Mouse (Mus musculus) neural tube, embryonic 14.5 days (tissue): ENCODE data around the gene Cachd1. TPM values are rescaled to one million over a fixed set of nuclear protein-coding genes. Genes with fewer than 3 reads are reported as not detected.

Experiments used
- ATAC-seq: fragments of 200-750 bp; cut with Nextera tagmentation; 2 replicates; pipeline ENCODE4 v1.8.0; 2017; ENCODE audit warnings: low read depth, mild to moderate bottlenecking, moderate TSS enrichment, moderate library complexity
- H3K27ac ChIP-seq: fragments of 300-500 bp; sonication (generic); 2 replicates; pipeline ENCODE4 v1.5.1; 2014; ENCODE audit warnings: low read depth, mild to moderate bottlenecking, control low read depth, low read length, moderate library complexity, mixed read lengths
- H3K27me3 ChIP-seq: fragments of 300-500 bp; sonication (generic); 2 replicates; pipeline ENCODE4 v1.6.1; 2014; ENCODE audit warnings: low read length; ENCODE audit not compliant: control insufficient read depth, insufficient read depth
- H3K36me3 ChIP-seq: fragments of 300-500 bp; sonication (generic); 2 replicates; pipeline ENCODE4 v1.6.1; 2014; ENCODE audit warnings: low read length, mixed read lengths; ENCODE audit not compliant: control insufficient read depth, insufficient read depth
- H3K4me1 ChIP-seq: fragments of 300-500 bp; sonication (generic); 2 replicates; pipeline ENCODE4 v1.6.1; 2014; ENCODE audit warnings: low read length; ENCODE audit not compliant: control insufficient read depth, insufficient read depth
- H3K4me2 ChIP-seq: fragments of 300-500 bp; sonication (generic); 2 replicates; pipeline ENCODE4 v1.6.1; 2014; ENCODE audit warnings: mild to moderate bottlenecking, low read depth, low read length, control low read depth
- H3K4me3 ChIP-seq: fragments of 300-500 bp; sonication (generic); 2 replicates; pipeline ENCODE4 v1.5.1; 2014; ENCODE audit warnings: low read depth, low read length, control low read depth, mixed read lengths
- H3K9ac ChIP-seq: fragments of 300-500 bp; sonication (generic); replicated peaks from 2 replicates; pipeline ENCODE4 v1.6.1; 2014; ENCODE audit warnings: low read depth, mild to moderate bottlenecking, control low read depth, low read length, mixed read lengths
- H3K9me3 ChIP-seq: fragments of 300-500 bp; sonication (generic); 2 replicates; pipeline ENCODE4 v1.6.1; 2016; ENCODE audit warnings: low read length; ENCODE audit not compliant: control insufficient read depth
- WGBS: fragments of 180-500 bp; shearing (Covaris S2); extraction: QIAGEN DNeasy Blood & Tissue Kit; methylation state at CpG from one replicate; pipeline ENCODE4 v1.1.7; 2014; 5-methylcytosine and 5-hydroxymethylcytosine counted together
- polyA plus RNA-seq: library from polyadenylated mRNA; unstranded; fragments of >200 nt; fragmentation: Nextera tagmentation; extraction: Ambion mirVana; gene quantifications from 2 replicates; pipeline ENCODE4 v1.2.1, GENCODE M21; 2014

Gene Cachd1
- polyA plus RNA-seq, 1 experiment from 2014 or later: 15.3 TPM

DNA sequence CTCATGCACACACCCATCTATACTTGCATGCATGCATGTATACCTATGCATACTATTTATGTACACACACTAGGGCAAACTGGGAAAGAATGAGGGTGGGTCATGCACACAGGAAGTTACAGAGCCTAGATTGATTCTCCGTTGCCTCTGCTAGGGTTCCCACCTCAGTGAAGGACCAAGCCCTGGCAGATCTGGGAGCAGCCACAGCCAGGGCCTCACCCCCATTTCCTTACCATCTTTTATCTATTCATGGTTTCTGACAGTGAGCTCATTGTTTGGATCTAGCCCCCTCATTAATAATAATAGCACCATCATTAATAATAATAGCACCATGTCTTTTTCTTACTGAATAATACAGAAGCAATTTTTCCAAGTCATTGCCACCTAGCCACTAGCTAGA is 143.9 kb downstream of the Cachd1 start:
- H3K27ac ChIP-seq: no peak overlapping the region
- ATAC-seq: no peak
- 54% methylated on average over 1 of the region's 1 CpGs for WGBS
- H3K27me3 ChIP-seq: no peaks in the 10 kb centered on the region
- H3K4me1 ChIP-seq: no peaks in the 10 kb centered on the region
- H3K4me2 ChIP-seq: no peak overlapping the region
- no peaks in the 10 kb centered on the region for H3K36me3 ChIP-seq
- no peak overlapping the region for H3K4me3 ChIP-seq
- no peak overlapping the region for H3K9ac ChIP-seq
- H3K9me3 ChIP-seq: no peaks in the 10 kb centered on the region

DNA sequence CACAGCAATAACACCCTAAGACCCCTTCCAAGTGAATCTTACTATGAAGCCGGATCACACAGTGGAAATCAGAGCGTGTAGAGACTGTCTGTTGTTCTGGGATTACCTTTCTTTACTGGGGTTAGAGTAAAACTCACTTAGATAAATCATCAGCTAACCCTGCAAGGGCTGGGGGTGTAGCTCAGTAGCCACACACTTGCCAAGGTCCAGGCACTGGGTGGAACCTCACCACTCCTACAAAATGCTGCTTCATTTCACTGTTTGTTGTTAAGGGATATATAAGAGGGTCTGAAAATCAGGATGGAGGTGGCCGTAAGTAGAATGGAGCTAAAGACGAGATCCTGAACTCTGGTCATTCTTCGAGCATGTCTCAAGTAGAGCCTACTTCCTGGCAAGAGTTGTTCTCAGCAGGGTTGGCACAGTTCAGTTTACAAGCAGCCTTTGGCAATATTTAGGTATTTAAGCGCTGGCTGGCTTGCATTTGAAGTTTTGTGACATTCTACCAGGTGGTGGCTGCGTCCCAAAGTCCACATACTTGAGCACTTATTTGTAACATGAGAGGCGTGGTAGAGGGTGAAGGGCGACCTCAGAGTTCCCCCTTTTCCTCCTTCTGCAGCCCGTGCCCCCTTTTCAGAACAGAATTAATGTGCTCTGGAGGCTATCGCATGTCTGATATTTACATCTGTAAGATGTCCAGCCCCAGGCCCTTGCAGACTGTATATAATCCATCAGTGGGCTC is 146.5 kb downstream of the Cachd1 start:
- no peak overlapping the region for H3K27ac ChIP-seq
- no peaks in the 10 kb centered on the region for H3K36me3 ChIP-seq
- H3K4me2 ChIP-seq: no peak overlapping the region
- no peak overlapping the region for H3K9ac ChIP-seq
- no peak overlapping the region for H3K4me3 ChIP-seq
- H3K9me3 ChIP-seq: no peaks in the 10 kb centered on the region
- H3K4me1 ChIP-seq: no peaks in the 10 kb centered on the region
- 83% methylated on average over 11 of the region's 11 CpGs for WGBS
- no peak for ATAC-seq
- no peaks in the 10 kb centered on the region for H3K27me3 ChIP-seq

DNA sequence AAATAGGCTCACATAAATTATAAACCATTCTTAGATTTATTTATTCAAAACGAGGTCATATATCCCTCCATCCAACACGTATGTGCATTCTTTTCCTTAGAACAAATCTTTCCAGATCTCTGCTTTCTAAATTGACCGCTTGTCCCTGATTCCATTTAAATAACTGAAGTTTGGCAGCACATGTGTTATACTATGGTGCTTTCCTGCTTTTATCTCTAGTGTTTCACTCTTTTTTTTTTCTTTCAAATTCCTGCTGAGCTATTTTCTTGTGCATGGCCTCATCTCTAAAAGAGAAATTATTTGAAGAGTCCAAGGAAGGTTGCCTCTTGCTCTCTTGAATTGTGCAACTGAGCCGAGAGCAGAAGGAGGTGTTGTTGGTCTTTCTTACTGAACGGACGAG is 147.1 kb downstream of the Cachd1 start:
- H3K9ac ChIP-seq: no peak overlapping the region
- no peaks in the 10 kb centered on the region for H3K27me3 ChIP-seq
- H3K4me2 ChIP-seq: no peak overlapping the region
- WGBS: 66% methylated on average over 6 of the region's 6 CpGs
- no peak for ATAC-seq
- H3K9me3 ChIP-seq: no peaks in the 10 kb centered on the region
- H3K27ac ChIP-seq: no peak overlapping the region
- H3K4me3 ChIP-seq: no peak overlapping the region
- H3K4me1 ChIP-seq: no peaks in the 10 kb centered on the region
- no peaks in the 10 kb centered on the region for H3K36me3 ChIP-seq

DNA sequence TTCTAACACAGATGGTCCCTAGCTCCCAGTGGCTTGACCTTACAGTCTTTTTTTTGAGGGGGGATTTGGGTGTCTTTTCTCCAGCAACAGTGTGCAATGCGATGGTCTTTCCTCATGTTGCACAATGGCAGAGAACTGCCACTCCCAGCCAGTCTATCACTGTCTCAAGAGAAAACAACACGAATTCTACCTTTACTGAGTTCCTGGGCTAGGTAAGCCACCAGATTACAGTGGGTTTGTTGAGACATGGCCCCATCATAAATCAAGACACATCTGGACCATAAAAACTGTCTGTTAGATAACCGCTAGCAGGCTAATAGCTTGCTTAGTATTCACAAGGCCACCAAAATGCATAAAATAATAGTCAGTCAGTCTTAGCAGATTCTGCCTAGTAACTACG is 147.8 kb downstream of the Cachd1 start:
- ATAC-seq: no peak
- Histone ChIP-seq H3K27ac (no peak overlapping the region), H3K9me3 (no peaks in the 10 kb centered on the region), H3K4me2 (no peak overlapping the region), H3K4me1 (no peaks in the 10 kb centered on the region), H3K4me3 (no peak overlapping the region), H3K9ac (no peak overlapping the region), H3K36me3 (no peaks in the 10 kb centered on the region), H3K27me3 (no peaks in the 10 kb centered on the region)
- 42% methylated on average over 4 of the region's 4 CpGs for whole genome bisulfite sequencing

DNA sequence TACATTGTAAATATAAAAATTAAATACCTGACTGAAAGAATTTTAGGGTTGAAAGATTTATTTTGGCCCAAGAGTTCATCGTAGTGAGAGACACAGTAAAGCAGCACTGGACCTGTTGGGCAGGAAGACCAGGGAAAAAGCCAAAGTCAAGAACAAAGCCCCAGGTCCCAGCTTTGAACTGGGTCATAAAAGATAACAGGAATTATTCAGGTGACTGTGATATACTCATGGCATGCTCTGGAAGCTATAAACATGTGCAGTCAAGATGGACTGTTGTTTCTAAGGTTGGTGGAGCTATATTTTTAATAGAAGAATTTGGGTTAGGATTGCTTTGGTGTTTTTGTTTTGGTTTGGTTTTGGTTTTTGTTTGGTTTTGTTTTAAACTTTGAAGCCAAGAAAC is 148.7 kb downstream of the Cachd1 start:
- 85% methylated on average over 1 of the region's 1 CpGs for WGBS
- Histone ChIP-seq H3K9me3 (no peaks in the 10 kb centered on the region), H3K27ac (no peak overlapping the region), H3K4me3 (no peak overlapping the region), H3K9ac (no peak overlapping the region), H3K4me1 (no peaks in the 10 kb centered on the region), H3K36me3 (no peaks in the 10 kb centered on the region), H3K4me2 (no peak overlapping the region), H3K27me3 (no peaks in the 10 kb centered on the region)
- ATAC-seq: no peak

DNA sequence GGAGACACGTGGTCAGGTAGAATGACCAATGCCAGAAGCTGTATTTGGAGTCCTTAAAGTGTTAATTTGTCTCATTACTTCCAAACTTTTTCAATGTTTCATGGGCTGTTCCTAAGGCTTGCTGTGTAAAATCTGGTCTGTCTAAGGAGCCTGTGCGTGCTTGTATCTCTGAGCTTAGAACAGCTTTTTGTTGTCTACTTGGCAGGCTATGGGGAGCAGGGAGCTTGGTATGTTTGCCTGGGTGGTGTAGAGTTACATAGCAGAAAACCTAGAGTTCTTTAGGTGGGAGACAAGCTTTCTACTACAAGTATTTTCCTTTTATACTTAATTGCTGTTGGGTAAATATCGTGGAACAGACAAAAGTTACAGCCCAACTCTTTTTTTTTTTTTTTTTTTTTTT is 150.1 kb downstream of the Cachd1 start:
- Histone ChIP-seq H3K27me3 (no peaks in the 10 kb centered on the region), H3K27ac (no peak overlapping the region), H3K4me1 (no peaks in the 10 kb centered on the region), H3K9ac (no peak overlapping the region), H3K4me3 (no peak overlapping the region), H3K4me2 (no peak overlapping the region), H3K36me3 (no peaks in the 10 kb centered on the region), H3K9me3 (no peaks in the 10 kb centered on the region)
- 79% methylated on average over 3 of the region's 3 CpGs for WGBS
- no peak for ATAC-seq

DNA sequence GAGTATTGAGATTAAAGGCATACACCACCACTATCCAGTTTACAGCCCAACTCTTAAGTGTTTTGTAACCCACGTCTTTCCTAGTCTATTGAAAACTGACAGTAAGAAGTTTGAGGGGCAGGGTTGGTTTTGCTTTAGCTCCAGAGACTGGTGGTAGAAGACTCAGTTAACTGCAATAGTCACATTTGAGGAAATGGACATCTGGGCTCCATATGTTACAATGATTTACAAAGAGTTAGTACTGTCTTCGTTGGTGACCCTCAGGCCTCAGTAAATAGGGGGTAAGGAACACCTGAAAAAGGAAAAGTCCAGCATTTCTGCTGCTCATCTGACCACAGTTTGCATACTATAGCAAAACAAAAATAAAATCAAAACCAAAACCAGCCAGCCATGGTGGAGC is 150.6 kb downstream of the Cachd1 start:
- no peaks in the 10 kb centered on the region for H3K4me1 ChIP-seq
- H3K36me3 ChIP-seq: no peaks in the 10 kb centered on the region
- H3K4me3 ChIP-seq: no peak overlapping the region
- no peak for ATAC-seq
- H3K4me2 ChIP-seq: no peak overlapping the region
- no peaks in the 10 kb centered on the region for H3K9me3 ChIP-seq
- H3K27me3 ChIP-seq: no peaks in the 10 kb centered on the region
- H3K27ac ChIP-seq: no peak overlapping the region
- 65% methylated on average over 2 of the region's 2 CpGs for WGBS
- no peak overlapping the region for H3K9ac ChIP-seq

DNA sequence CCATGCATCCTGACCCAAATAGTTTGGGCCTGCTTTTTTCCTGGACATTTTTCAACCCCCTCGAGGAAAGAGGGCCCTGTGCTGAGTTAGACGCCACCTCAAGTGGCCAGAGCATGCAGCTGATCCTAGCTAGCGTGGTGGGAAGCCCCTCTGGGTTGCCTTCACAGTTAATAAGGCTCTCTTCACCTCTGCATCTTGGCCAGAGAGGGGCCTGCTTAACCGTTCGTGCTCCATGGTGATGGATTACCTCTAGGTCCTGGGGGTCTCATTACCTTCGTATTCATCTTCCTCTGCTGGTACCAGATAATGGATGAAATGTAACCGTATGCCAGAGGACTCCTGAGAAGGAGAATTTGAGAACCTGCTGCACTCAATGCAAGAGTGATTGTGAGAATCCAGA is 167.2 kb downstream of the Cachd1 start:
- no peaks in the 10 kb centered on the region for H3K9me3 ChIP-seq
- no peak overlapping the region for H3K9ac ChIP-seq
- ATAC-seq: no peak
- H3K4me3 ChIP-seq: no peak overlapping the region
- no peaks in the 10 kb centered on the region for H3K36me3 ChIP-seq
- H3K27ac ChIP-seq: no peak overlapping the region
- H3K4me2 ChIP-seq: no peak overlapping the region
- peaks cover 8% of the 10 kb centered on the region; the same call in 1 of the 2 replicates for H3K4me1 ChIP-seq
- no peaks in the 10 kb centered on the region for H3K27me3 ChIP-seq
- whole genome bisulfite sequencing: 52% methylated on average over 7 of the region's 7 CpGs

DNA sequence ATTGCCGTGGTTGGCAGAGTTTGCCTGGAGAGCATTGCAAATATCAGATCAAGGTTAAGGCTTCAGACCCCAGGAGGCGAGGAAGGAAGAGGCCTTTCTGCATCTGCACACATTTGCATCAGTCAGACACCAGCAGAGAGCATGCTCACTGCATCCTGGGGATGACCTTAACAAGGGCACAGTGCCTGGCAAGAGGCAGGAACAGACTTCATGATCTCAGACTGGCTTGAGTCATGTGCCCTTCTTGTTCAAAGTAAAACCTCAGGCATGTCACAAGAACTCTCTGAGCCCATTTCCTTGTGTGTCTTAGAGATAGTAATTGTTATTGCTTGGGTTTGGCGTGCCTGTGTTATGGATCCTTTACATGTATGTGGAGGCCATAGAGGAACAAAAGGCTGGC is 167.8 kb downstream of the Cachd1 start:
- no peak overlapping the region for H3K27ac ChIP-seq
- ATAC-seq: 0 out of 2 replicates have a peak, but pooled peaks have one; percentile 12
- 74% methylated on average over 3 of the region's 3 CpGs for WGBS

More for the DNA sequence above, 167.8 kb downstream of the Cachd1 start:
- H3K36me3 ChIP-seq: no peaks in the 10 kb centered on the region
- H3K27me3 ChIP-seq: no peaks in the 10 kb centered on the region
- H3K9me3 ChIP-seq: no peaks in the 10 kb centered on the region
- no peak overlapping the region for H3K4me3 ChIP-seq
- H3K9ac ChIP-seq: no peak overlapping the region
- H3K4me2 ChIP-seq: no peak overlapping the region
- peaks cover 8% of the 10 kb centered on the region; the same call in 1 of the 2 replicates for H3K4me1 ChIP-seq
